Mouse (Mus musculus) CH12.LX (cell line): Measurements from ENCODE around the gene Zfp334. TPM values are rescaled to one million over a fixed set of nuclear protein-coding genes. Genes with fewer than 3 reads are reported as not detected.

Source experiments
- DNase-seq: peaks from one replicate; pipeline ENCODE4 v3.0.0-alpha.2; 2013; ENCODE audit errors: extremely low read depth
- H3K27ac ChIP-seq: 2 replicates; pipeline ENCODE4 v1.5.1; 2012; ENCODE audit warnings: low read depth, mild to moderate bottlenecking, control low read depth, moderate library complexity; ENCODE audit not compliant: insufficient read depth
- H3K27me3 ChIP-seq: replicated peaks from 2 replicates; pipeline ENCODE3; 2012; ENCODE audit warnings: inconsistent platforms
- H3K36me3 ChIP-seq, 2 experiments: replicated peaks in 1 of 2; 2 replicates each; pipeline versions ENCODE3 to v1.6.1; 2012; ENCODE audit warnings: inconsistent platforms in 1 of 2, low read length in 1 of 2, mild to moderate bottlenecking in 1 of 2, mixed read lengths in 1 of 2, moderate library complexity in 1 of 2; ENCODE audit not compliant: control insufficient read depth in 1 of 2, insufficient read depth in 1 of 2
- H3K4me1 ChIP-seq, 2 experiments: 2 replicates each; pipeline ENCODE4 v1.6.1; 2012; ENCODE audit warnings: inconsistent platforms in 1 of 2, moderate library complexity in 1 of 2; ENCODE audit not compliant: insufficient read depth in 2 of 2, control insufficient read depth in 1 of 2
- H3K4me2 ChIP-seq: 2 replicates; pipeline ENCODE4 v1.6.1; 2012; ENCODE audit warnings: low read depth, mild to moderate bottlenecking, control low read depth; ENCODE audit not compliant: poor library complexity, insufficient read depth, severe bottlenecking
- H3K4me3 ChIP-seq, 3 experiments: fragments of 150-350 bp in 1 of 3; sonication (generic) in 1 of 3; replicated peaks in 1 of 3; 2 replicates each; pipeline versions ENCODE3 to v1.5.1; 2011 to 2012; ENCODE audit warnings: low read depth in 2 of 3, low read length in 2 of 3, mild to moderate bottlenecking in 2 of 3, moderate library complexity in 2 of 3, control low read depth in 1 of 3, improper control_type of control experiment in 1 of 3, inconsistent platforms in 1 of 3, mixed read lengths in 1 of 3; ENCODE audit not compliant: poor library complexity in 1 of 3
- H3K79me2 ChIP-seq: replicated peaks from 2 replicates; pipeline ENCODE4 v1.6.1; 2012; ENCODE audit warnings: mild to moderate bottlenecking, moderate library complexity; ENCODE audit not compliant: control insufficient read depth, poor library complexity, insufficient read depth, severe bottlenecking; ENCODE audit errors: extremely low read depth
- H3K9ac ChIP-seq: 2 replicates; pipeline ENCODE4 v1.6.1; 2012; ENCODE audit warnings: low read depth, mild to moderate bottlenecking, control low read depth, moderate library complexity; ENCODE audit not compliant: insufficient read depth
- H3K9me3 ChIP-seq: replicated peaks from 2 replicates; pipeline ENCODE3; 2012; ENCODE audit warnings: low read length, inconsistent platforms, mixed read lengths
- BHLHE40 ChIP-seq: IDR thresholded peaks from 2 replicates; pipeline ENCODE4 v1.6.1; 2011; ENCODE audit warnings: mild to moderate bottlenecking, low read depth, low read length, improper control_type of control experiment
- CHD1 ChIP-seq: IDR thresholded peaks from 2 replicates; pipeline ENCODE4 v1.6.1; 2012; ENCODE audit warnings: low read depth, low read length, improper control_type of control experiment, inconsistent platforms
- CHD2 ChIP-seq: IDR thresholded peaks from 2 replicates; pipeline ENCODE4 v1.6.1; 2011; ENCODE audit warnings: low read length, improper control_type of control experiment
- CTCF ChIP-seq, 2 experiments: IDR thresholded peaks in 1 of 2; conservative IDR thresholded peaks in 1 of 2; 2 replicates each; pipeline ENCODE4 v1.5.1; 2011 to 2012; ENCODE audit warnings: low read depth in 2 of 2, low read length in 2 of 2, improper control_type of control experiment in 1 of 2, inconsistent platforms in 1 of 2, mild to moderate bottlenecking in 1 of 2, moderate library complexity in 1 of 2
- E2F4 ChIP-seq: IDR thresholded peaks from 2 replicates; pipeline ENCODE4 v1.6.1; 2011; ENCODE audit warnings: low read depth, low read length, improper control_type of control experiment; ENCODE audit not compliant: insufficient replicate concordance
- ELF1 ChIP-seq: IDR thresholded peaks from 2 replicates; pipeline ENCODE4 v1.6.1; 2014; ENCODE audit warnings: low read depth, mild to moderate bottlenecking, inconsistent platforms, low read length, improper control_type of control experiment
- ETS1 ChIP-seq: conservative IDR thresholded peaks from 2 replicates; pipeline ENCODE4 v1.6.1; 2012; ENCODE audit warnings: low read depth, mild to moderate bottlenecking, inconsistent platforms, low read length, improper control_type of control experiment, moderate library complexity
- GABPA ChIP-seq: IDR thresholded peaks from 2 replicates; pipeline ENCODE4 v1.6.1; 2012; ENCODE audit warnings: low read depth, low read length, improper control_type of control experiment, inconsistent platforms; ENCODE audit not compliant: insufficient replicate concordance
- HCFC1 ChIP-seq: IDR thresholded peaks from 2 replicates; pipeline ENCODE4 v1.6.1; 2012; ENCODE audit warnings: low read depth, mild to moderate bottlenecking, inconsistent platforms, low read length, improper control_type of control experiment
- IRF4 ChIP-seq: IDR thresholded peaks from 2 replicates; pipeline ENCODE4 v1.6.1; 2014; ENCODE audit warnings: low read depth, mild to moderate bottlenecking, inconsistent platforms, low read length, improper control_type of control experiment
- JUN ChIP-seq: IDR thresholded peaks from 2 replicates; pipeline ENCODE4 v1.6.1; 2011; ENCODE audit warnings: low read depth, mild to moderate bottlenecking, low read length, improper control_type of control experiment, moderate library complexity; ENCODE audit not compliant: insufficient read depth
- KAT2A ChIP-seq: IDR thresholded peaks from 2 replicates; pipeline ENCODE4 v1.6.1; 2012; ENCODE audit warnings: low read length, improper control_type of control experiment, inconsistent platforms; ENCODE audit not compliant: insufficient replicate concordance
- MAX ChIP-seq: IDR thresholded peaks from 2 replicates; pipeline ENCODE4 v1.6.1; 2011; ENCODE audit warnings: low read length, improper control_type of control experiment
- MAZ ChIP-seq: IDR thresholded peaks from 2 replicates; pipeline ENCODE4 v1.6.1; 2012; ENCODE audit warnings: low read depth, mild to moderate bottlenecking, inconsistent platforms, low read length, improper control_type of control experiment, moderate library complexity
- MEF2A ChIP-seq: IDR thresholded peaks from 2 replicates; pipeline ENCODE4 v1.6.1; 2014; ENCODE audit warnings: low read depth, mild to moderate bottlenecking, inconsistent platforms, low read length, improper control_type of control experiment, borderline replicate concordance
- MXI1 ChIP-seq: IDR thresholded peaks from 2 replicates; pipeline ENCODE4 v1.6.1; 2011; ENCODE audit warnings: mild to moderate bottlenecking, low read depth, low read length, improper control_type of control experiment
- MYC ChIP-seq: IDR thresholded peaks from 2 replicates; pipeline ENCODE4 v1.6.1; 2011; ENCODE audit warnings: low read depth, mild to moderate bottlenecking, improper control_type of control experiment, low read length
- NELFE ChIP-seq: IDR thresholded peaks from 2 replicates; pipeline ENCODE4 v1.6.1; 2011; ENCODE audit warnings: low read depth, low read length, improper control_type of control experiment
- POLR2A ChIP-seq: IDR thresholded peaks from 2 replicates; pipeline ENCODE4 v1.6.1; 2011; ENCODE audit warnings: low read depth, mild to moderate bottlenecking, improper control_type of control experiment, low read length
- POLR2AphosphoS2 ChIP-seq: IDR thresholded peaks from 2 replicates; pipeline ENCODE4 v1.6.1; 2011; ENCODE audit warnings: low read depth, low read length, improper control_type of control experiment
- RAD21 ChIP-seq: IDR thresholded peaks from 2 replicates; pipeline ENCODE4 v1.6.1; 2011; ENCODE audit warnings: low read depth, mild to moderate bottlenecking, low read length, improper control_type of control experiment, moderate library complexity
- RCOR1 ChIP-seq: conservative IDR thresholded peaks from 2 replicates; pipeline ENCODE4 v1.6.1; 2012; ENCODE audit warnings: low read depth, mild to moderate bottlenecking, inconsistent platforms, low read length, improper control_type of control experiment
- SIN3A ChIP-seq: IDR thresholded peaks from 2 replicates; pipeline ENCODE4 v1.6.1; 2012; ENCODE audit warnings: low read length, improper control_type of control experiment, inconsistent platforms
- TBP ChIP-seq: conservative IDR thresholded peaks from 2 replicates; pipeline ENCODE4 v1.6.1; 2011; ENCODE audit warnings: low read depth, low read length, improper control_type of control experiment
- TCF12 ChIP-seq: IDR thresholded peaks from 2 replicates; pipeline ENCODE4 v1.6.1; 2014; ENCODE audit warnings: low read depth, mild to moderate bottlenecking, inconsistent platforms, low read length, improper control_type of control experiment
- UBTF ChIP-seq: IDR thresholded peaks from 2 replicates; pipeline ENCODE4 v1.6.1; 2012; ENCODE audit warnings: low read depth, mild to moderate bottlenecking, inconsistent platforms, low read length, improper control_type of control experiment, moderate library complexity
- USF1 ChIP-seq: IDR thresholded peaks from 2 replicates; pipeline ENCODE4 v1.6.1; 2014; ENCODE audit warnings: low read depth, mild to moderate bottlenecking, inconsistent platforms, low read length, improper control_type of control experiment
- USF2 ChIP-seq: conservative IDR thresholded peaks from 2 replicates; pipeline ENCODE4 v1.6.1; 2011; ENCODE audit warnings: low read depth, low read length, improper control_type of control experiment
- ZMIZ1 ChIP-seq: IDR thresholded peaks from 2 replicates; pipeline ENCODE4 v1.6.1; 2012; ENCODE audit warnings: low read depth, mild to moderate bottlenecking, inconsistent platforms, low read length, improper control_type of control experiment
- ZNF384 ChIP-seq: IDR thresholded peaks from 2 replicates; pipeline ENCODE4 v1.6.1; 2012; ENCODE audit warnings: low read depth, low read length, improper control_type of control experiment, inconsistent platforms
- dilution Hi-C: fragments of 300-500 bp; cut with MboI; formaldehyde crosslinking; loops from 2 replicates; pipeline ENCODE4 v1.14.3; 2020; ENCODE audit warnings: low sequenced_read_pairs; ENCODE audit not compliant: extremely low pct_unique_long_range_greater_than_20kb, extremely low pct_ligation_motif_present
- in situ Hi-C: fragments of 300-500 bp; cut with MboI; formaldehyde crosslinking; loops from 3 replicates; pipeline ENCODE4 v1.14.3; 2019; ENCODE audit warnings: low sequenced_read_pairs, low pct_ligation_motif_present, low pct_unique_long_range_greater_than_20kb, mixed read lengths
- polyA plus RNA-seq: library from polyadenylated mRNA; unstranded; fragments of >175 nt; gene quantifications from 2 replicates; pipeline ENCODE4 v1.2.1, GENCODE M21; 2012; ENCODE audit warnings: low read depth; ENCODE audit not compliant: insufficient read length
- total RNA-seq, 2 experiments: library from RNA; depleted of rRNA; stranded (reverse); fragments of 300-350 nt in 1 of 2; fragments of >200 nt in 1 of 2; gene quantifications; 2 replicates each; pipeline ENCODE4 v1.2.3; 2012 to 2014

The Zfp334 gene
- total and polyA plus RNA-seq, 3 experiments, result not detected

DNA sequence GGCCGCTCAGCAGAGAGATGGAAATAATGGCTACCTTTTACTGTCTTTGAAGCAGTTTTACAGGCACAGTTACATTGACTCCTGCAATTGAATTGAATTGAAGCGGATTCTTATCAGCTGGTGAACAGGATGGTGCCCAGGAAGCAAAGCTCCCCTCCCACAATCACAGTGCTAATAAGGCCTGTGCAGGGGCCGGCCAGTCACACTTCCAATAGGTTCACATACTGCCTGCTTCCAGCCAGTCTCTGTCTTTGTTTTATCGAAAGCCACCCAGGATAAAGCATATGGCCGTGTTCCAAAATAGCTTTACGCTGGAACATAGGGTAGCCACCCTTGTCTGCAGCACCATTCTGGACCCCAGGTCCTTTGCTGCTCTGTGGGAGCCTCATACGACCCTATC is 60.7 kb downstream of the Zfp334 start:
- no peak overlapping the region for H3K4me2 ChIP-seq
- no peak overlapping the region for H3K4me3 ChIP-seq
- dilution Hi-C loops, result no loop called here
- TF ChIP-seq RCOR1, result no peak
- no peak for TF ChIP-seq IRF4
- TF ChIP-seq SIN3A, result no peak
- no peak for TF ChIP-seq MEF2A
- TF ChIP-seq RAD21, result no peak
- TF ChIP-seq GABPA, result no peak
- no peak for TF ChIP-seq CHD2
- TF ChIP-seq MAX, result no peak
- TF ChIP-seq MYC, result no peak
- TF ChIP-seq CHD1, result no peak
- TF ChIP-seq POLR2AphosphoS2, result no peak
- TF ChIP-seq MAZ, result no peak
- no peak for TF ChIP-seq ETS1
- TF ChIP-seq USF1, result no peak
- TF ChIP-seq ZMIZ1, result no peak
- TF ChIP-seq USF2, result no peak
- TF ChIP-seq UBTF, result no peak
- no peak for TF ChIP-seq JUN
- TF ChIP-seq TBP, result no peak
- TF ChIP-seq E2F4, result no peak
- H3K4me1 ChIP-seq, result peaks cover 9 to 23% of the 10 kb centered on the region in 2 experiments
- no peak overlapping the region for H3K27ac ChIP-seq
- peaks cover 0 to 7% of the 10 kb centered on the region in 2 experiments for H3K36me3 ChIP-seq
- no peak overlapping the region for H3K9ac ChIP-seq
- peaks cover 23% of the 10 kb centered on the region for H3K27me3 ChIP-seq
- H3K79me2 ChIP-seq, result no peaks in the 10 kb centered on the region
- peaks cover 4% of the 10 kb centered on the region for H3K9me3 ChIP-seq
- in situ Hi-C loops, result no loop called here
- no peak for DNase-seq

DNA sequence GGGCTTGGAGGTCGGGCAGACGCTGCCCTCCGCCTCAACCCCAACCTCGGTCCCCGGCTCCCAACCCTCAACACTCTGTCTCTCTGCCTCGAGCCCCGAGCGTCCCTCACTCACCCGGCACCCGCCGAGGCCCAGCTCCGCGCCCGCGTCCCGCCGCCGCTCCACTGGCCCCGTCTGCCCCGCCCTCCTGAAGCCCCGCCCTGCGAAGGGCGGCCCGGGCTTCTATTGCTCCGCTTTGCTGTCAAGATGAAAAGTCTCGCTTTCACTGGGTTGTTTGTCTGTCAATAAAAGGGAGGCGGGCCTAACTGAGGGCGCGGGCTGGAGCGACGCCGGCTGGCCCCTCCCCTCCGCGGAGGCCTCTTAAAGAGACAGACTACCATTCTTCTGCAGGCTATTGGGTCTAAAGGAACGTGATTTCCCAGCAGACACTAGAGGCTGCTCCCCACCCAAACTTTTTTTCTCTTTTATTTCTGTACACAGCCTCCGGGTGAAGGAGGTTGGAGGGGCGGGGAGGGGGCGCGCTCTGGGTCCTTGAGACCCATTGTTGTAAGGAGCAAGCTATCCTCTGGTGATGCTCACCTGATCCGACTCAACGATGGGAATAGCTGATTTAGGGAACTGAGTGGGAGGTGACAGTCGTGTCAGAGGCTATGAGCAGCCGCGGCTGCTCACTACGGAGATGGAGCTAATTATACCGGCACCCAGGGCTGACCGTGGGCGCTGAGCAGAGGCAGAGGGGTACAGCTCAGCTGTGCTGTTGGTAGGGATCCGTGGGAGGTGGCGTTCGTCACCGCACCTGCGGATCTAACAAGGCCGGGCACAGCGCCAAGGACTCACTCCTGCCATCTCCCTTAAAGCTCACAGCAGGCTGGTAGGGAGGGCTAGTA is 61.5 kb downstream of the Zfp334 start, which contains the start of gene Elmo2:
Gene Elmo2 (minus strand): TSS at position 176 of the 887 bp plus-strand sequence.
- Histone ChIP-seq H3K27me3 (peaks cover 23% of the 10 kb centered on the region), H3K79me2 (no peaks in the 10 kb centered on the region), H3K4me2 (peak within 1 kb of the TSS; percentile 53), H3K27ac (no peak within 1 kb of the TSS), H3K4me1 (peaks cover 9 to 21% of the 10 kb centered on the region in 2 experiments), H3K4me3 (peak within 1 kb of the TSS; percentile 70 to 85 (median 76)), H3K9me3 (peaks cover 4% of the 10 kb centered on the region), H3K36me3 (peaks cover 2 to 15% of the 10 kb centered on the region in 2 experiments), H3K9ac (peak within 1 kb of the TSS; percentile 51)
- in situ Hi-C loops, result no loop called here
- peak; percentile 97 for DNase-seq
- dilution Hi-C loops, result no loop called here
- TF ChIP-seq ZNF384 (peak; percentile 74; the same call in 1 of the 2 replicates), HCFC1 (peak; percentile 65), RCOR1 (no peak), TCF12 (peak; percentile 72), MAX (peak; percentile 17; the same call in 1 of the 2 replicates), CTCF (conservative IDR thresholded peaks at IDR 0.05 in 1 of 2, IDR thresholded peaks at IDR 0.05 in 1 of 2; ENCODE audit: low read depth in 2 of 2, low read length in 2 of 2) (no peak), ZMIZ1 (peak; percentile 61), MXI1 (peak; percentile 56), ELF1 (peak; percentile 51; the same call in 1 of the 2 replicates), CHD2 (peak; percentile 96), E2F4 (peak; percentile 64; the same call in 1 of the 2 replicates), POLR2A (peak; percentile 72), UBTF (no peak; the same call in 1 of the 2 replicates), MAZ (peak; percentile 92), CHD1 (no peak), NELFE (peak; percentile 57; the same call in 1 of the 2 replicates), BHLHE40 (peak; percentile 86), MYC (no peak), KAT2A (0 out of 2 replicates have a peak, but pooled peaks have one; percentile 59), MEF2A (no peak)
